Mouse (Mus musculus): Measurements from ENCODE around the gene Zfp646.
"Not testable (repeated sequence)": the region's sequence is repeated elsewhere in the genome, so short reads cannot be mapped to it uniquely, and the experiment has no call there.

The Zfp646 gene

GRCm38 (mm10) chr7:127880431-127880830, 4.4 kb downstream of the Zfp646 start:
- no peak for DNase-seq (ENCODE audit: low spot score in 2 of 2)

GRCm38 (mm10) chr7:127885951-127886350, 9.9 kb downstream of the Zfp646 start:
- no peak for DNase-seq (ENCODE audit: low spot score in 2 of 2)

GRCm38 (mm10) chr7:127886551-127886950, 10.5 kb downstream of the Zfp646 start:
- no peak for DNase-seq (ENCODE audit: low spot score in 2 of 2)

- DNase-seq (ENCODE audit: low spot score in 2 of 2) = no peak
Measured at GRCm38 (mm10) chr7:127887191-127887590, 11.2 kb downstream of the Zfp646 start.

GRCm38 (mm10) chr7:127887781-127888180, 11.8 kb downstream of the Zfp646 start:
- DNase-seq (ENCODE audit: low spot score in 2 of 2) = no peak

GRCm38 (mm10) chr7:127888821-127889220, 12.8 kb downstream of the Zfp646 start:
- no peak for DNase-seq (ENCODE audit: low spot score in 2 of 2)

- no peak for DNase-seq (ENCODE audit: low spot score in 2 of 2)
Measured at GRCm38 (mm10) chr7:127890798-127891197, 14.8 kb downstream of the Zfp646 start, which contains the start of gene Prss53. TSS of gene Prss53 (minus strand) at chr7:127890970.

GRCm38 (mm10) chr7:127894480-127894879, 18.5 kb downstream of the Zfp646 start:
- DNase-seq (ENCODE audit: low spot score in 2 of 2) = no peak

GRCm38 (mm10) chr7:127895442-127895841, 19.4 kb downstream of the Zfp646 start, which contains the start of the genes Gm21974 and Vkorc1:
TSS of gene Gm21974 (minus strand) at chr7:127895454.
TSS of gene Vkorc1 (minus strand) at chr7:127895617.
- peak; percentile 92 to 96 for DNase-seq (ENCODE audit: low spot score in 2 of 2)

- DNase-seq (ENCODE audit: low spot score in 2 of 2) = not testable (repeated sequence)
Measured at GRCm38 (mm10) chr7:127895891-127896290, 19.9 kb downstream of the Zfp646 start.

GRCm38 (mm10) chr7:127896384-127896783, 20.4 kb downstream of the Zfp646 start:
- DNase-seq (ENCODE audit: low spot score in 2 of 2) = peak in 1 of 2 experiments; percentile 68

GRCm38 (mm10) chr7:127897542-127897941, 21.5 kb downstream of the Zfp646 start:
- no peak for DNase-seq (ENCODE audit: low spot score in 2 of 2)

GRCm38 (mm10) chr7:127898179-127898956, 22.3 kb downstream of the Zfp646 start:
- no peak for DNase-seq (ENCODE audit: low spot score in 2 of 2)

GRCm38 (mm10) chr7:127899997-127900396, 24.0 kb downstream of the Zfp646 start:
- no peak for DNase-seq (ENCODE audit: low spot score in 2 of 2)

- no peak for DNase-seq (ENCODE audit: low spot score in 2 of 2)
Measured at GRCm38 (mm10) chr7:127901772-127902171, 25.8 kb downstream of the Zfp646 start.

- peak; percentile 57 to 73 for DNase-seq (ENCODE audit: low spot score in 2 of 2)
Measured at GRCm38 (mm10) chr7:127903971-127904796, 28.2 kb downstream of the Zfp646 start, which contains the start of gene Bckdk. TSS of gene Bckdk (plus strand) at chr7:127904082.

- DNase-seq (ENCODE audit: low spot score in 2 of 2) = no peak
Measured at GRCm38 (mm10) chr7:127907939-127908338, 31.9 kb downstream of the Zfp646 start.

GRCm38 (mm10) chr7:127908656-127909055, 32.6 kb downstream of the Zfp646 start:
- no peak for DNase-seq (ENCODE audit: low spot score in 2 of 2)

- peak; percentile 69 to 89 for DNase-seq (ENCODE audit: low spot score in 2 of 2)
Measured at GRCm38 (mm10) chr7:127912190-127912871, 36.3 kb downstream of the Zfp646 start, which contains the start of gene Kat8. TSS of gene Kat8 (plus strand) at chr7:127912516.

GRCm38 (mm10) chr7:127912938-127913337, 36.9 kb downstream of the Zfp646 start:
- DNase-seq (ENCODE audit: low spot score in 2 of 2) = no peak

GRCm38 (mm10) chr7:127915293-127915692, 39.3 kb downstream of the Zfp646 start:
- DNase-seq (ENCODE audit: low spot score in 2 of 2) = no peak

GRCm38 (mm10) chr7:127918203-127918602, 42.2 kb downstream of the Zfp646 start:
- no peak for DNase-seq (ENCODE audit: low spot score in 2 of 2)

All from left cerebral cortex, adult 9 months (tissue).